Mouse (Mus musculus) embryonic fibroblast, embryonic 13.5 days (primary cell): ENCODE data around the gene Amn.

ENCODE experiments used
- CTCF ChIP-seq: IDR thresholded peaks from 2 replicates; pipeline ENCODE4 v1.5.1; 2011; ENCODE audit warnings: mild to moderate bottlenecking, control low read depth, low read length, moderate library complexity, borderline replicate concordance; ENCODE audit not compliant: insufficient read depth
- POLR2A ChIP-seq: IDR thresholded peaks from 2 replicates; pipeline ENCODE4 v1.6.1; 2011; ENCODE audit warnings: low read depth, mild to moderate bottlenecking, control low read depth, low read length, moderate library complexity

DNA sequence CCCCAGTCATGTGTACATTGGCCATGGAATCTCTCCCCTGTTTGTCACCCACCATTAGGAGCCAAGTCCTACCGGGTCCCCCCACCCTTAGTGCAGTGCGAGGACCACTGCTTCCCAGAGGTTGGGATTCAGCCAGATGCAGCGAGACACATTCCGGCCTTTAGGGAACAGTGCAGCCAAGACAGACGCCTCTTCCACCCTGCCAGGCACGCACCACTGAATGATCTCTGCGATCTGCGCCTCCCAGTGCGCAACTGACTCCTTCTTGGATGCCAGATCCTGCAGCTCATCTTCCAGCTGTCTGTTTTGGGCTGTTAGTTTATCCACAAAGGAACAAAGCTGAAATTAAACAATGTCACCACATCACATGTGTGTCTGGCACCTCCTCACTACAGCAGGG lies 46.8 kb downstream of the Amn start:
- no peak for TF ChIP-seq POLR2A
- no peak for TF ChIP-seq CTCF
